Mouse (Mus musculus): ENCODE results near the gene Stard13. TPM values are rescaled to one million over a fixed set of nuclear protein-coding genes. Genes with fewer than 3 reads are reported as not detected.

Gene Stard13
- polyA plus RNA-seq, 1 experiment from 2014 or later = 9.0 TPM

- 48% methylated on average over 6 of the region's 6 CpGs for WGBS
- no peak overlapping the region for H3K4me2 ChIP-seq (replicated peaks)
- H3K27me3 ChIP-seq = no peaks in the 10 kb centered on the region
- H3K36me3 ChIP-seq = no peaks in the 10 kb centered on the region
- ATAC-seq (ENCODE audit: insufficient number of reproducible peaks, low FRiP score, low TSS enrichment, low read depth) = no peak
- peak overlapping the region; percentile 0; the same call in 1 of the 2 replicates for H3K27ac ChIP-seq (replicated peaks)
- no peak overlapping the region for H3K4me3 ChIP-seq (replicated peaks)
- no peak overlapping the region for H3K9ac ChIP-seq
- H3K4me1 ChIP-seq = peaks cover 16% of the 10 kb centered on the region
- H3K9me3 ChIP-seq (replicated peaks) = no peaks in the 10 kb centered on the region
Observed at GRCm38 (mm10) chr5:151071430-151071829, 162.2 kb downstream of the Stard13 start.

- no peak overlapping the region for H3K4me2 ChIP-seq (replicated peaks)
- 35% methylated on average over 6 of the region's 6 CpGs for WGBS
- no peak; the same call in 1 of the 2 replicates for ATAC-seq (ENCODE audit: insufficient number of reproducible peaks, low FRiP score, low TSS enrichment, low read depth)
- H3K9ac ChIP-seq = no peak overlapping the region
- no peak overlapping the region for H3K4me3 ChIP-seq (replicated peaks)
- no peaks in the 10 kb centered on the region for H3K9me3 ChIP-seq (replicated peaks)
- H3K27me3 ChIP-seq = no peaks in the 10 kb centered on the region
- H3K4me1 ChIP-seq = peaks cover 16% of the 10 kb centered on the region
- no peaks in the 10 kb centered on the region for H3K36me3 ChIP-seq
- no peak overlapping the region; the same call in 1 of the 2 replicates for H3K27ac ChIP-seq (replicated peaks)
Observed at GRCm38 (mm10) chr5:151070896-151071295, 162.7 kb downstream of the Stard13 start.

GRCm38 (mm10) chr5:151069569-151069968, 164.1 kb downstream of the Stard13 start:
- no peak overlapping the region for H3K4me3 ChIP-seq (replicated peaks)
- no peaks in the 10 kb centered on the region for H3K36me3 ChIP-seq
- no peak for ATAC-seq (ENCODE audit: insufficient number of reproducible peaks, low FRiP score, low TSS enrichment, low read depth)
- H3K9ac ChIP-seq = no peak overlapping the region
- H3K27ac ChIP-seq (replicated peaks) = peak overlapping the region; percentile 2; the same call in 1 of the 2 replicates
- 70% methylated on average over 2 of the region's 2 CpGs for WGBS
- no peaks in the 10 kb centered on the region for H3K9me3 ChIP-seq (replicated peaks)
- no peak overlapping the region for H3K4me2 ChIP-seq (replicated peaks)
- H3K27me3 ChIP-seq = no peaks in the 10 kb centered on the region
- H3K4me1 ChIP-seq = peaks cover 16% of the 10 kb centered on the region

DNA sequence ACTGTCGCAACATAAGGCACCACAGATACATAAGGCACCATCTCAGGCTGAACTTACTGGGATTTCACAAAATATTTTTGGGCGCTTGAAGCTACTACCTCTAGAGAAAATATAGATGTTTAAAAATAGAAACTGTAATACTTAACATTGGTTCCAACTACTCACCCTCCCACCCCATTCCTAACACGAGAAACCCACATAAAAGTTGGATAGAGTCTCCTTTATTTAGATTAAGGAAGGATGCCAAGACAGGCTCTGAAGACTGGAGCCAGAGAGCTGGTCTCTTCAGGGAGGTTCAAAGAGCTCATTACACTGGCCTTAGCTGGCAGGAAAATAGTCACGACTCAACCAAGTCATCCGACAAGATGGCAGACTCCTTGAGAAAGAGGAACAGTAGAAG, 167.6 kb downstream of the Stard13 start:
- Histone ChIP-seq H3K9me3 (replicated peaks) (no peaks in the 10 kb centered on the region), H3K4me3 (replicated peaks) (no peak overlapping the region), H3K4me1 (peaks cover 7% of the 10 kb centered on the region), H3K36me3 (peaks cover 17% of the 10 kb centered on the region), H3K27ac (replicated peaks) (no peak overlapping the region), H3K27me3 (no peaks in the 10 kb centered on the region), H3K4me2 (replicated peaks) (no peak overlapping the region), H3K9ac (no peak overlapping the region)
- 59% methylated on average over 5 of the region's 5 CpGs for WGBS
- ATAC-seq (ENCODE audit: insufficient number of reproducible peaks, low FRiP score, low TSS enrichment, low read depth) = no peak

DNA sequence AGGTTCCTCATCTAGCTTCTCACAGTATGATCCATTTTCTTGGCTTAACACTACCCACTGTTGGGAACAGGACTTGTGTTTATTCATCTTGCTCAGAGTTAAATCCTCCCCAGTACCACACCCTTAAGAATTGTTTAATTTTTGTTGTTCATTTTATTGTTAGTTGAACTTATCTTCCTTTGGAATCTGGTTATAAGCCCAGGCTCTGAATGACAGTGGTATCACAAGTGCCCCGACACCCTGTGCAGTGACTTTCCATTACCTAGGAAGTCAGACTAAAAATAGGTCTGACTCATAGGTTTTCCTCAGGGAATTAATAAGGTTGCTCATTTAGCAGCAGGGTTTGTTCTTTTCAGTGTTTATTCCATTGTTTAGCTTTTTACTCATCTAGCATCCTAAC, 168.4 kb downstream of the Stard13 start:
- H3K4me2 ChIP-seq (replicated peaks) = no peak overlapping the region
- ATAC-seq (ENCODE audit: insufficient number of reproducible peaks, low FRiP score, low TSS enrichment, low read depth) = no peak
- no peak overlapping the region for H3K27ac ChIP-seq (replicated peaks)
- H3K36me3 ChIP-seq = peaks cover 17% of the 10 kb centered on the region
- no peak overlapping the region for H3K4me3 ChIP-seq (replicated peaks)
- WGBS = 58% methylated on average over 1 of the region's 1 CpGs
- H3K9me3 ChIP-seq (replicated peaks) = no peaks in the 10 kb centered on the region
- H3K4me1 ChIP-seq = no peaks in the 10 kb centered on the region; the same call in 1 of the 2 replicates
- H3K9ac ChIP-seq = no peak overlapping the region
- H3K27me3 ChIP-seq = no peaks in the 10 kb centered on the region

DNA sequence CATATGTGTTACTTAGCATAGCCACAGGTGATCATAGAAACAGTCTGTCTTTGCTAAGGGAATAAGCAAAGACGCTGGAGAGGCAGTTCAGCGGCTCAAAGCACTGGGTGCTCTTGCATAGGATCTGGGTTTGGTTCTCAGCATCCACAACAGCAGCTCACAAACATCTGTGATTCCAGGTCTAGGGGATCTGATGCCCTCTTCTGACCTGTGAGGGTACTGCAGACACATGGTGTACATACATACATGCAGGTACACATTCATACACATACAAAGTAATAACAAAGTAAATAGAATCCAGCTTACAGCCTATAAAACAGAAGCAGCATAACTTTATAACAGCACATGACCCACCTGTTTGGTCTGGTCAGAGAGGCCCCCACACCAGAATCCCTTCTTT, 171.7 kb downstream of the Stard13 start:
- ATAC-seq (ENCODE audit: insufficient number of reproducible peaks, low FRiP score, low TSS enrichment, low read depth) = no peak
- Histone ChIP-seq H3K9me3 (replicated peaks) (no peaks in the 10 kb centered on the region), H3K36me3 (peaks cover 17% of the 10 kb centered on the region), H3K9ac (no peak overlapping the region), H3K27ac (replicated peaks) (no peak overlapping the region), H3K4me1 (peaks cover 12% of the 10 kb centered on the region; the same call in 1 of the 2 replicates), H3K4me3 (replicated peaks) (no peak overlapping the region), H3K4me2 (replicated peaks) (no peak overlapping the region), H3K27me3 (no peaks in the 10 kb centered on the region)
- 93% methylated on average over 2 of the region's 2 CpGs for WGBS

DNA sequence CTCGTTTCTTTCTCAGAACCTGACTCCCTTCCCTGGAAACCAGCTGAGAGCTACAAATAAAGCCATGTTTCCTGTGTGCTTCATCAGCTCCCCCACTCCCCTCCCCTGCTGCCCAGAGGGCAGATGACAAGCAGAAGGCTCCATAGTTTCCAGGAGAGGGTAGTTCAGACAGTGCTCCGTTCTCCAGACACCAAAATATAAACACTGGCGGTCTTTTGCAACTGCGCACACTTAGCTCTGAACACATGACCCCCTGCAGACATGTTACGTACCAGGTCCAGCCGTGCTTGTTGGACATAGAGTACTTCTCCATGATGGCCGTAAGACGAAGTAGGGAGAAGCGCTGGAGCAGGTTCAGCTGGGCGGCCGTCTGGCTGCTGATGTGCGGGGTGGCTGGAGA, 173.2 kb downstream of the Stard13 start:
- Histone ChIP-seq H3K27me3 (no peaks in the 10 kb centered on the region), H3K9ac (no peak overlapping the region), H3K4me1 (peaks cover 19% of the 10 kb centered on the region; the same call in 1 of the 2 replicates), H3K36me3 (peaks cover 17% of the 10 kb centered on the region), H3K4me3 (replicated peaks) (no peak overlapping the region), H3K4me2 (replicated peaks) (no peak overlapping the region), H3K9me3 (replicated peaks) (no peaks in the 10 kb centered on the region), H3K27ac (replicated peaks) (no peak overlapping the region)
- 60% methylated on average over 12 of the region's 12 CpGs for WGBS
- no peak for ATAC-seq (ENCODE audit: insufficient number of reproducible peaks, low FRiP score, low TSS enrichment, low read depth)

GRCm38 (mm10) chr5:151059772-151060171, 173.9 kb downstream of the Stard13 start:
- WGBS = 65% methylated on average over 5 of the region's 5 CpGs
- no peak overlapping the region for H3K4me3 ChIP-seq (replicated peaks)
- no peak overlapping the region for H3K9ac ChIP-seq
- H3K4me1 ChIP-seq = peaks cover 20% of the 10 kb centered on the region; the same call in 1 of the 2 replicates
- peaks cover 17% of the 10 kb centered on the region for H3K36me3 ChIP-seq
- H3K27me3 ChIP-seq = no peaks in the 10 kb centered on the region
- no peak overlapping the region for H3K27ac ChIP-seq (replicated peaks)
- no peaks in the 10 kb centered on the region for H3K9me3 ChIP-seq (replicated peaks)
- H3K4me2 ChIP-seq (replicated peaks) = no peak overlapping the region
- ATAC-seq (ENCODE audit: insufficient number of reproducible peaks, low FRiP score, low TSS enrichment, low read depth) = no peak

DNA sequence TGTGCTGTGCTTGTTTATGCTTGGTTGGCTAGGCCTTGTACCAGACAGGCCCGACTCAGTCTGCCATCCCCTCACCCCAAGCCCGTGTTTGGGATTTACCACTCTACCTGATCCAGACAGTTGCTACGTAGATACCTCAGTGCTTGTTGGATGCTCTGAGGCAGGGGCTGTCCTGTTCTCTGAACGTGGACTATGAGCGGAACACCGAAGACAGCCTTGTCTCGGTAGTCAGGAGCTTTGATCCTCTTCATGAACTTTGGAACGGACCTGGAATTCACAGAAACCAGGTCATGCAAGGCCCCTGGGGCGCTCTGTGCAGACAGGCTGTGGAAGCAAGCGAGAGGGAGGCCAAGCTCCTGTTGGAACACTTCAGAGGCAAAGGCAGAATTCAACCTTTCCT, 174.3 kb downstream of the Stard13 start:
- H3K4me1 ChIP-seq = peaks cover 24% of the 10 kb centered on the region; the same call in 1 of the 2 replicates
- H3K27ac ChIP-seq (replicated peaks) = no peak overlapping the region
- ATAC-seq (ENCODE audit: insufficient number of reproducible peaks, low FRiP score, low TSS enrichment, low read depth) = no peak
- H3K27me3 ChIP-seq = no peaks in the 10 kb centered on the region
- H3K36me3 ChIP-seq = peaks cover 17% of the 10 kb centered on the region
- 79% methylated on average over 10 of the region's 10 CpGs for WGBS
- H3K9me3 ChIP-seq (replicated peaks) = no peaks in the 10 kb centered on the region
- H3K9ac ChIP-seq = no peak overlapping the region
- no peak overlapping the region for H3K4me3 ChIP-seq (replicated peaks)
- no peak overlapping the region for H3K4me2 ChIP-seq (replicated peaks)

DNA sequence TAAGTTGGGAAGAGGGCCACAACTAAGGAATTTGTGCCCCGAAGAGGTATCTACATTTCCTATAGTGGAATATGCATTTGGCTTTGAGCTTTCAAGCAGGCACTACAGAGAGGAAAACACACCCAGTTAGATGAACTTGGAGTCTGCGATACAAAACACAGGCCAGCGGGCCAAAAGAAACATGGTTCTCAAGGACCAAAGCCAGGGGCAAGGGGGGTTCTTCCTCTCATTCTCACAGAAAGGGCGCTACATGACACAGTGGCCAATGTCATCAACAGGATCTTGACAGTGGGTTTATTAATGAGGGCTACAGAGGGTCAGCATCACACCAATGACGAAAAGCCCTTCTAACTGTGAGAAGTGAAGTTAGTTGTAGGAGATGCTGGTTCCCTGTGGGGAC, 175.9 kb downstream of the Stard13 start:
- Histone ChIP-seq H3K36me3 (peaks cover 10% of the 10 kb centered on the region), H3K4me1 (peaks cover 26% of the 10 kb centered on the region; the same call in 1 of the 2 replicates), H3K27ac (replicated peaks) (no peak overlapping the region), H3K27me3 (no peaks in the 10 kb centered on the region), H3K4me3 (replicated peaks) (no peak overlapping the region), H3K4me2 (replicated peaks) (no peak overlapping the region), H3K9ac (no peak overlapping the region), H3K9me3 (replicated peaks) (no peaks in the 10 kb centered on the region)
- 91% methylated on average over 5 of the region's 5 CpGs for WGBS
- ATAC-seq (ENCODE audit: insufficient number of reproducible peaks, low FRiP score, low TSS enrichment, low read depth) = no peak

- peaks cover 26% of the 10 kb centered on the region; the same call in 1 of the 2 replicates for H3K4me1 ChIP-seq
- H3K9ac ChIP-seq = no peak overlapping the region
- no peaks in the 10 kb centered on the region for H3K27me3 ChIP-seq
- peaks cover 8% of the 10 kb centered on the region for H3K36me3 ChIP-seq
- 0 out of 2 replicates have a peak, but pooled peaks cover 7% of the 10 kb centered on the region for H3K9me3 ChIP-seq (replicated peaks)
- 50% methylated on average over 6 of the region's 6 CpGs for WGBS
- H3K27ac ChIP-seq (replicated peaks) = peak overlapping the region; percentile 73
- no peak; the same call in 1 of the 2 replicates for ATAC-seq (ENCODE audit: insufficient number of reproducible peaks, low FRiP score, low TSS enrichment, low read depth)
- no peak overlapping the region for H3K4me3 ChIP-seq (replicated peaks)
- H3K4me2 ChIP-seq (replicated peaks) = no peak overlapping the region
Observed at GRCm38 (mm10) chr5:151056920-151057294, 176.7 kb downstream of the Stard13 start.

Data from embryonic facial prominence, embryonic 15.5 days (tissue).